8 mouse cellular contexts compared by ENCODE assay signal in the genomic region with DNA sequence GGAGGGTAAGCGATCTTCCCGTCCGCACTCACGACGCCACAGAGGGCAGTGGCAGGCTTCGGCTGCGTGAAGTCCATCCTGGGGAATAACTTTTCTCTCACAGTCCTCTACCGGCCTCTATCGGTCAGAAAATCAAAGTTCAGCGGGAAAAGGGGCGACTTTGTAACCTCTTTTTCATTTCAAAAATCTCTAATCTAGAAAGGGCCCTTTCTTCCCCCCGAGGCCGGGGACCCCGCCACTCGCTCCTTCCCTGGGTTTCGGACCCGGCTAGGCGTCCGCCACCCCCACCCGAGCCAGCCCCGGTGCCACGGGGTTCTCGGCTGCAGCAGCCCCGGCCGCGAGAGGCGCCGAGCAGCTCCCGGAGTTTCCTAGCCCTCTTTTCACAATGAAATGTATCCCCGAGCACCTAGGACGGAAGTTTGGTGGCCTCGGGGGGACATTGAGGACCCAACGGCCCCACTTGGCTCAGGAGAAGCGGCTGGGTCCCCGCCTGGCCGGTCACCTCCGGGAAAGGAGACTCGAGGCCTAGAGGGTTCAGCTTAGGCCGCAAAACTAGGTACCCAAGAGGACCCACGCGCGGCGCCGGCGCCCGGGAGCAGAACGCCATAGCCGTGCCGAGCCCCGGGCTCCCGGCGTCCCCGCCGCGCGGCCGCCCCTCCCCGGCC. TPM values are rescaled to one million over a fixed set of nuclear protein-coding genes. Genes with fewer than 3 reads are reported as not detected.
DNase-seq lines count a peak whose midpoint lies in the region; ATAC-seq and TF ChIP-seq lines count a peak whose summit lies in the region.

No protein-coding gene starts in this region.

- peak overlapping the region; percentile 99 for H3K9ac ChIP-seq in heart, embryonic 13.5 days
- peak overlapping the region; percentile 97 for H3K9ac ChIP-seq in kidney, postnatal 0 days (ENCODE audit: low read depth, low read length)
- H3K9ac ChIP-seq in liver, embryonic 12.5 days, result peak overlapping the region; percentile 99

- peak; percentile 78 for ATAC-seq in erythroid progenitor cell, adult 5-6 weeks (replicated peaks; ENCODE audit: low FRiP score, poor library complexity, severe bottlenecking)
- ATAC-seq in heart, embryonic 13.5 days (ENCODE audit: extremely low read depth, insufficient number of reproducible peaks, low FRiP score, low TSS enrichment), result no peak; the same call in 1 of the 2 replicates
- peak; percentile 22 for ATAC-seq in kidney, postnatal 0 days (replicated peaks; ENCODE audit: low FRiP score, low read depth)
- ATAC-seq in liver, embryonic 12.5 days, result peak; percentile 35

- 0% methylated on average over 57 of the region's 58 CpGs for WGBS in heart, embryonic 13.5 days
- WGBS in kidney, postnatal 0 days, result under 1% methylated on average over 54 of the region's 58 CpGs
- WGBS in liver, embryonic 12.5 days (ENCODE audit: insufficient replicate concordance), result under 1% methylated on average over 55 of the region's 58 CpGs

- no peaks in the 10 kb centered on the region for H3K9me3 ChIP-seq in heart, embryonic 13.5 days
- H3K9me3 ChIP-seq in kidney, postnatal 0 days (replicated peaks; ENCODE audit: low read length), result no peaks in the 10 kb centered on the region
- no peaks in the 10 kb centered on the region for H3K9me3 ChIP-seq in liver, embryonic 12.5 days (replicated peaks)

- H3K4me2 ChIP-seq in heart, embryonic 13.5 days, result peak overlapping the region; percentile 84
- H3K4me2 ChIP-seq in kidney, postnatal 0 days (ENCODE audit: low read length), result peak overlapping the region; percentile 64
- peak overlapping the region; percentile 87 for H3K4me2 ChIP-seq in liver, embryonic 12.5 days

- peak overlapping the region; percentile 98 for H3K27ac ChIP-seq in heart, embryonic 13.5 days (replicated peaks)
- peak overlapping the region; percentile 99 for H3K27ac ChIP-seq in kidney, postnatal 0 days
- H3K27ac ChIP-seq in liver, embryonic 12.5 days, result peak overlapping the region; percentile 98

- peak; percentile 83 for TF ChIP-seq CTCF in kidney, postnatal 0 days (IDR thresholded peaks at IDR 0.05; ENCODE audit: low read depth)

- peaks cover 27% of the 10 kb centered on the region for H3K4me1 ChIP-seq in heart, embryonic 13.5 days
- peaks cover 9% of the 10 kb centered on the region; the same call in 1 of the 2 replicates for H3K4me1 ChIP-seq in kidney, postnatal 0 days (replicated peaks; ENCODE audit: insufficient read depth, low read length)
- peaks cover 35% of the 10 kb centered on the region for H3K4me1 ChIP-seq in liver, embryonic 12.5 days

- H3K36me3 ChIP-seq in heart, embryonic 13.5 days, result peaks cover 32% of the 10 kb centered on the region
- H3K36me3 ChIP-seq in kidney, postnatal 0 days (ENCODE audit: insufficient read depth, low read length), result 0 out of 2 replicates have a peak, but pooled peaks cover 10% of the 10 kb centered on the region
- H3K36me3 ChIP-seq in liver, embryonic 12.5 days, result peaks cover 39% of the 10 kb centered on the region
- peaks cover 4% of the 10 kb centered on the region for H3K36me3 ChIP-seq in splenic B cell, adult 2 months (ENCODE audit: control insufficient read depth, insufficient read depth, low read length, poor library complexity, severe bottlenecking)

- H3K27me3 ChIP-seq in heart, embryonic 13.5 days (replicated peaks), result no peaks in the 10 kb centered on the region
- no peaks in the 10 kb centered on the region for H3K27me3 ChIP-seq in kidney, postnatal 0 days (ENCODE audit: insufficient read depth, low read length)
- no peaks in the 10 kb centered on the region for H3K27me3 ChIP-seq in liver, embryonic 12.5 days (replicated peaks)
- H3K27me3 ChIP-seq in splenic B cell, adult 2 months (ENCODE audit: control insufficient read depth, insufficient read depth, low read length, poor library complexity, severe bottlenecking), result no peaks in the 10 kb centered on the region

- peak overlapping the region; percentile 90 for H3K4me3 ChIP-seq in heart, embryonic 13.5 days
- H3K4me3 ChIP-seq in kidney, postnatal 0 days (replicated peaks; ENCODE audit: low read depth, low read length), result peak overlapping the region; percentile 95
- peak overlapping the region; percentile 98 for H3K4me3 ChIP-seq in liver, embryonic 12.5 days

- peak; percentile 79 for DNase-seq in CD4-positive helper T cell, adult 2 months (ENCODE audit: low read depth, low spot score)
- DNase-seq in brain, embryonic 18.5 days (ENCODE audit: low read depth, low spot score), result peak; percentile 42
- DNase-seq in kidney, postnatal 0 days (ENCODE audit: low spot score), result peak; percentile 94
- DNase-seq in naive thymus-derived CD4-positive, alpha-beta T cell, adult 2 months (ENCODE audit: low read depth), result peak; percentile 85
- DNase-seq in splenic B cell, adult 2 months (ENCODE audit: low read depth, low spot score), result peak; percentile 84

RNA-seq across cellular contexts. Expression of a gene that starts 1.1 kb away (rescaled TPM):
- 216 and 231 TPM in 2 replicates for total RNA-seq in erythroid progenitor cell, adult 5-6 weeks (2015; ENCODE audit: low replicate concordance)
- 270 and 327 TPM in 2 replicates for total RNA-seq in erythroid progenitor cell, adult 5-6 weeks (2017; ENCODE audit: low replicate concordance)
- polyA plus RNA-seq in heart, embryonic 13.5 days (2015; fragmentation: Nextera tagmentation; extraction: Ambion mirVana), result 32.5 and 33.5 TPM in 2 replicates
- 35.2 and 37.8 TPM in 2 replicates for polyA plus RNA-seq in kidney, postnatal 0 days (2015; fragmentation: Nextera tagmentation; extraction: Ambion mirVana)
- 52.6 and 59.4 TPM in 2 replicates for polyA plus RNA-seq in liver, embryonic 12.5 days (2016; fragmentation: Nextera tagmentation; extraction: Ambion mirVana)

Comparison
In these comparisons a context has a peak if more than half of its experiments do, and no peak if none do; other contexts are left out.
1. DNase-seq: peak in every context shown above with its lines; median percentile 94 in kidney, postnatal 0 days; 85 in naive thymus-derived CD4-positive, alpha-beta T cell, adult 2 months; 84 in splenic B cell, adult 2 months; 79 in CD4-positive helper T cell, adult 2 months; 42 in brain, embryonic 18.5 days.